Mouse (Mus musculus): ENCODE measurements around the gene Lmna.

Lmna gene

DNA sequence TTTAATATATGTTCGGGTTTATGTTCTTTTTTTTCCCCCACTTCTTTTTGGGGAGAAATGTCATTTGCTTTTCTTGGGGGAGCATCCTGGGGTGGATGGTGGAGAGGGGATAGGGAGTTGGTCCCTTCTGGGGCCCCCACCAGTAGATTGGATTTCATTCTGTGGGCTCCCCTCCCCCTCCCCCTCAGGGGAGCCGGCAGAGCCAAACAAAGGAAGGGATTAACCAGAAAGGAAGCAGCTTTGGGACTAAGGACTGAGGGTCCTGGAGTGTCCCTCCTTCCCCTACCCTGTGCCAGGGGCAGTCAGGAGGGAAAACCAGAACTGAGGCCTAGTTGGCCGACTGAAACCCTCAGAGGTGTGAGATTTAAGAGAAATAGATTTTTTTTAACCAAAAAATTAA is 29.6 kb upstream of the Lmna start:
- DNase-seq (ENCODE audit: low spot score in 2 of 2): no peak

DNA sequence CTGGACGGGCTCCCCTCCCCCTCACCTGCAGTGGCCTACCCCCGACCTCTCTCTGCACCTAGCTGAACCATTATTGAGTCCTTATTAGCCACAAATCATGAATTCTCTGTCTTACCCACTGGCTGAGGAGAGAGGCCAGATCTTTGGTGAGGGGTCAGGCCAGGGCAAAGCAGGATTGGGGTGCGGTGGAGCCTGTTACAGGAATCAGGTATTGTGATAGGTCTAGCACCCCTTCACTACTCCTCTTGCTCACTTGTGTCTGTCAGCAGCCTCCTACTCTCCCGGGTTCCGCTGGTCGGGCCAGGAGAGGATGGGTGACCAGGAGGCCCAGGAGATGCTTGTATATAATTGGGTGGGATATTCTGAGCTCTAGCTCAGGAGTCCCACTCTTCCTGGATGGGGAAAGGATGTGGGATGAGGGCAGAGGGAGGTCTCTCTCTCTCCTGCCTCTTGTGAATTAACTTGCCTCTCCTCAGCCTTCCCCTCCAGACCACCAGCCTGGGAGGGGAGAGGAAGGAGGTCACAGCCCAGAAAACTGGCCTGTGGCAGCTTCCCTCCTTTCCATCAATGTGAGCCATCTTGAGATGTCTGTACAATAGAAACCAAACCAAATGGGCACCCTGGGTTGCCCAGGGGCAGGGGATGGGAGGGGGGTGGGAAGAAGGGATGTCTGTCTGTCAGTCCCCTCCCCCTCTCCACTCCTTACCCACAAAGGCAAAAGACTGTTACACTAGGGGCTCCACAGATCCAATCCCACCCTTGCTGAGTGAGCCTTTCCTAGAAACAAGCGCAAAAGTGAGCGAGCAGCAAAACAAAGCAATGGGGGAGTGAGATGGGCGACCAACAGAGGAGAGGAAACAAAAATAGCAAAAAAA is 28.8 kb upstream of the Lmna start:
- DNase-seq (ENCODE audit: low spot score in 2 of 2): no peak

DNA sequence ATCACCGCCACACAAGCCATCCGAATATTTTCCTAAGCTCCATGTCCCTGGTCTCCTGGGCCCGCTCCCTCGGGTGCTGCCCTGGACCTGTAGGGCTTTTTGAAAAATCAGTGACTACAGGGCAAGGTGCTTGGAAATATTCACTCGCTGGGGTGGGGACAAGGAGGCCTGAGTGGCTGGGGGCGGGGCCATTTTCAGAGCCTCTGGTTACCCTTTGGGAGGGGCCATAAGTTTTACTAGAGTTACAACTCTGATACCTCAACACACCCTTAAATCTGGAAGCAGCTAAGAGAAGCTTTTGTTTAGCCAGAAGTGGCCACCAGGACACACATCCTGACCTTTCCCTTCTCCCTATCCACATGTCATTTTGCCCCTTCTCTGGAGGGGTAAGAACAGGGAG is 27.4 kb upstream of the Lmna start:
- DNase-seq (ENCODE audit: low spot score in 2 of 2): no peak

DNA sequence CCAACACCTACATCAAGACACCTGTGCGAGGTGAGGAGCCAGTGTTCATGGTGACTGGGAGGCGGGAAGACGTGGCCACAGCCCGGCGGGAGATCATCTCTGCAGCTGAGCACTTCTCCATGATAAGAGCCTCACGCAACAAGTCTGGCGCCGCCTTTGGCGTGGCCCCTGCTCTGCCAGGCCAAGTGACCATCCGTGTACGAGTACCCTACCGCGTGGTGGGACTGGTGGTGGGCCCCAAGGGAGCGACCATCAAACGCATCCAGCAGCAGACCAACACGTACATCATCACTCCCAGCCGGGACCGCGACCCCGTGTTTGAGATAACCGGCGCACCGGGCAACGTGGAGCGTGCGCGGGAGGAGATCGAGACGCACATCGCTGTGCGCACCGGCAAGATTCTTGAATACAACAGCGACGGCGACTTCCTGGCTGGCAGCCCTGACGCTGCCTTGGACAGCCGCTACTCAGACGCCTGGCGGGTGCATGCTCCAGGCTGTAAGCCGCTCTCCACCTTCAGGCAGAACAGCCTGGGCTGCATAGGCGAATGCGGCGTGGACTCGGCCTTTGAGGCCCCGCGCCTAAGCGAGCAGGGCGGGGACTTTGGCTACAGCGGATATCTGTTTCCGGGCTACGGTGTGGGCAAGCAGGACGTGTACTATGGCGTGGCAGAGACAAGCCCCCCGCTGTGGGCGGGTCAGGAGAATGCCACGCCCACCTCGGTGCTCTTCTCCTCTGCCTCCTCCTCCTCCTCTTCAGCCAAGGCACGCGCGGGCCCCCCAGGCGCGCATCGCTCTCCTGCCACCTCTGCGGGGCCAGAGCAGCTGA is 26.6 kb upstream of the Lmna start:
- peak; percentile 56 to 66 for DNase-seq (ENCODE audit: low spot score in 2 of 2)

DNA sequence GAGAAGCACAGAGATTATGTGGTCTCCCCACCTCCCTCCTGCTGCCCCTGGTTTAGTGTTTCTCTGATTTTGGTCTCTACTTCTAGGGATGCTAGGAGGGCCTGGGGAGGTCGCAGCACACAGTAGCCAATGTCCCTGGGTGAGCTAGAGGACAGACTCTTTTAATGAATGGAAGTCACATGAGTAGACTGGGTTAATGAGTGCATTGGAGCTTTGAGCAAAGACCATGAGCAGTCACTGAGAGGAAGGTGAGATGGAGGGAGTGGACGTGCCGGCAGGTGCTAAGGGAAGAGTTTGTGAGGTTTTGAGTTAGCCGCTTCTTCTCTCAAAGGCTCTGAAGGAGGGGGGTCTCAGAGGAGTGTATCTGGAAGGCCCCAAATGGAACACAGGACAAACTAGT is 25.8 kb upstream of the Lmna start:
- no peak for DNase-seq (ENCODE audit: low spot score in 2 of 2)

DNA sequence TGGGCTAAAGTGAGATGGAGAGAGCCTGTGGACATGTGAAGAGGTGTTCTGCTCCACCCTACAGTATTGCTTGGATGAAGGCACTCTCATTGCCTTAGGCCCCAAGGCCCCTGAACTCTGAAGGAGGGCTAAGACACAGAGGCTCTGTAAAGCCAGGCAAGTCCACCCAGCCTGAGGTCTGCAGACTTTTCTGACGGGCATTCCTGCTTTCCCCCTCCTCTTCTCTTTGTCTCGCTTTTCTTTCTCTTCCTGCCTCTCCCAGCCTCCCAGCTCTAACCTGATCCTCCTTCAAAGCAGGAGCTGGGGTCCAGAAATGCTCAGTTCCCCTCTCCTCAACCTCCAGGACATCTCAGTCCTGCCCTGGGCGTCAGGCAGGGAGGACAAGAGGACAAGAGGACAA is 25.2 kb upstream of the Lmna start:
- DNase-seq (ENCODE audit: low spot score in 2 of 2): no peak

DNA sequence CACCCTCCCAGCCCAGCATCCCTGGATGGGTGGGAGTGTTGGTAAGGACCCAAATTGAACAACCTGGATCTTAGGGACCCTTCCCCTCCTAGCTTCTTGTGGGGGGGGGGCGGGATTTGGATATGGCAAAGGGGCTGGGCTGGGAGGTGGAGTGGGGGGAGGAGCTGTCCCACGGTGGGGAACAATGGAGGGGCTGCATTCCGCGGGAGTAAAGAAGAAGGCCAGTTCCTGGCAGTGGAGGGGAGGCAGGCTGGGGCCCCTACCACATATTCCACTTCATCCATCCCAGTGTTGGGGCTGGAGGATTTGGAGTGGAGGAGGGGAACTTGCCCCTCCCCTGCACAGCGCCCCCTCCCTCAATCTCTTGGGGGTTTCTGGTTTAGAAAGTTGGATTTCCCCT is 23.9 kb upstream of the Lmna start:
- no peak for DNase-seq (ENCODE audit: low spot score in 2 of 2)

DNA sequence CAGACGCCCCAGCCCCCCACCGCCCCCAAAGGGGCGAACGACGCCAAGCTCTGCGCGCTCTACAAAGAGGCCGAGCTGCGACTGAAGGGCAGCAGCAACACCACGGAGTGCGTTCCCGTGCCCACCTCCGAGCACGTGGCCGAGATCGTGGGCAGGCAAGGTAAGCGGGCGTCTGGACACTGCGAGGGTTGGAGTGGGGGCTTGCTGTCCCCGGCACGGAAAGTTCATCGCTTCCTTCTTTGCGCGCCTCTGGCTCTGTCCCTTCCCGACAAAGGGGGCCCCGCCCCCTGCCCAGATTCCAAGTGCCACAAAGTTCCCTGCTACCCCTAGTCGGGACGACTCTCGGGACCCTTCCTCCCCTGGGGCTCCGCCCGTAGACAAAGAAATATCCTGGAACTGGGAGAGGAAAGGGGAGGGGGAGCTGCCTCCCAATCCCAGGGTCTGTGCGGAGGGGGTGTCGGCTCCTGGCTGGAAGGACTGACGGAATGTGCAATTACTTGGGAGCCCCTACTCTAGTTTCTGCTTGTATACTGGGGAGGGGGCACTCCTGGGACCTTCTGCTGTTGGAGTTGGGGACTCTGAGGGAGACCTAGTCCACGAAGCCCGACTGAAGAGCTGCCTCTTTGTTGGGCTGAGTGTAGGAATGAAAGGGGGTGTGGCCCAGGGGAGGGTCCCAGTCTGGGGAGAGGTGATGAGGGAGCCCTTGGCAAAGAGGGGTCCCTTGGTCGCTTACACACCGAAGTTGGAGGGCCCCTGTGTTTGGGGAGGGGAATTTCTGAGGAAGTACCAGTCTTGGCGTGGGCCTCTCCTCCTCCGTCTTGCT is 23.1 kb upstream of the Lmna start:
- DNase-seq (ENCODE audit: low spot score in 2 of 2): peak in 1 of 2 experiments; percentile 42

DNA sequence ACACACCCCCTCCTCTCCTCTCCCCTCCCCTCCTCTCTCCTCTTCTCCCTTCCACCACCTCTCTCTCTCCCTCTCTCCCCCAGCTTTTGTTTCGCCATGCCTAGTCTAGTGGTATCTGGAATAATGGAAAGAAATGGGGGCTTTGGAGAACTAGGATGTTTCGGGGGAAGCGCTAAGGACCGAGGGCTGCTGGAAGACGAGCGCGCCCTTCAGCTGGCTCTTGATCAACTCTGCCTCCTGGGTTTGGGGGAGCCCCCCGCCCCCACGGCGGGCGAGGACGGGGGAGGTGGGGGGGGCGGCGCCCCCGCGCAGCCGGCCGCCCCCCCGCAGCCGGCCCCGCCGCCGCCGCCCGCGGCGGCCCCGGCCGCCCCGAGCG is 22.5 kb upstream of the Lmna start, which contains the start of gene Mex3a:
Gene Mex3a (plus strand): TSS at position 97 of the 376 bp plus-strand sequence.
- DNase-seq (ENCODE audit: low spot score in 2 of 2): no peak

DNA sequence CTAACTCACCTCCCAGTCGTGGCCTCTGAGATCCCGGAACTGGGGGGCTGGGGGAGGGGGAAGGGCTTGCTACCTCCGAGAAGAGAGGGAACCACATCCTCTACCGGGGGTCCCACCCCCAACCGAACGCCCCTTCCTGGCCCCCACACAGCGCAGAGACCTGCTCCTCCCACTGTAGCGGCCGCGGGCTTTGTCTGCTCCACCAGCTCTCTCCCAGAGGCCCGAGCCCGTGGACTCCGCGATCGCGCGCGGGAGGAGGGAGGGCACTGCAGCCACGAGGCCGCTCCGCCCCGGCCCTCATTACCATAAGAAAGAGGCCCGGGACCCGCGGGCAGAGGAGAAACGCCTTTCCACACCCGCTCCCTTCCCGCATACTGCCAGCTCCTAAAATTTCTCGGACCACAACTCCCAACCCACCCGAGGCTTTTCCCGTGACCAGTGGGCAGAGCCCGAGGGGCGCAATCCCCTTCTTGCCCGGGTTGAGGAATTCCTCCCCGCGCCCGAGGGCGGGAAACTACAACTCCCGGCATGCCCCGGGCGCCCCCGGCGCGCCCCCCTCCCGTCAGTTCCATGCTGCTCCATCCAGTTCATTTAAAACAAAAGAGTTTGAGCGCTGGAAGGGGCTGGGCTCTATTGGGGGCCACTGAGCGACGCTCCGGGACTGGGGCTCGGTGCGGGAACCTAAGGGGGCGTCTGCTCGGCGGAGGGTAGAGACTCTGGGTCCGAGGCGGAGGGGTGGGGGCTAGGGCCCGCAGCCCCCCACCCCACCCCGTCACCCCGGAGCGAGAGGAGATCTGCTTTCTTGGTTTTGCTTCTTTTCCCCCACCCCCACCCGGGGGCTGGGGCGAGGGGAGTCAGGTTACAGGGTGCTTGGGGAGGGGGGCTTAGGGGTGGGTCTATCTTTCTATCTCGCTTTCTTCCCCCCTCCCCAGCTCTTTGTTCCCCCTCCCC is 21.9 kb upstream of the Lmna start:
- DNase-seq (ENCODE audit: low spot score in 2 of 2): peak; percentile 86 to 90

DNA sequence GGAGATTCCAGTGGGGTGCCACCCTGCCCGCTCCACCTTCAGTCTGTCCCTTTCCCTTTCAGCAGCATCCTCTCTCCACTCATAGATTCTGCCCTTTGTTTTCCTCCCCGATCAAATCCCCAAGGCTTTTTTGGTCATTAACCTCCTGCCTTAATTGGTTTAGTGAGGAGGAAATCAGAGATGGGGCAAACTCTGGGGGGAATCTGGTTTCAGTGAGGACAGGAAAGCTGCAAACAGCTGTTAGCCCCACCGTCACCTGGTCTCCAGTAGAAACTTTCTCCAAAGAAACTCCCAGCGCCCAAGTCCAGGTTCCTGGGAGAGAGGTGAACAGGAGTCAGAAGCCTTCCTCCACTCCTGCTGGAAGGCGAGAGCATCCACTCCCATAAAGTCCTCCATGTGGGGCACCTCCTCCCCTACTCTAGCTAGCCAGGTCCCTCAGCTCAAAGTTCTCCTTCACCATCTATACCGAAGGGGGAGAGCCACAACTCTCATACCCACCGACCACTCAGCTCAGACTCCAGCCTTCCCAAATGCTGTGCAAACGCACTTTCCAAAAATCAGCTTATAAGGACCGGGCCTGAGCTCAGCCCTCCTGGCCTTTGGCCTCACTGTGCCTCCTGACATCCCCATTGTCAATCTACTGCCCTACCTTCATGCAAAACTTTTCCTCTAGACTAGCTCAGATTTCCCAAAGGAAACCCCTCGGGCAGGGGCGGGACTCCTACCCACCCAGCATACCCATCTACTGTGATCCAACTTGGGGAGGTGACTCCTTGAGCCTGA is 20.5 kb upstream of the Lmna start:
- no peak for DNase-seq (ENCODE audit: low spot score in 2 of 2)

DNA sequence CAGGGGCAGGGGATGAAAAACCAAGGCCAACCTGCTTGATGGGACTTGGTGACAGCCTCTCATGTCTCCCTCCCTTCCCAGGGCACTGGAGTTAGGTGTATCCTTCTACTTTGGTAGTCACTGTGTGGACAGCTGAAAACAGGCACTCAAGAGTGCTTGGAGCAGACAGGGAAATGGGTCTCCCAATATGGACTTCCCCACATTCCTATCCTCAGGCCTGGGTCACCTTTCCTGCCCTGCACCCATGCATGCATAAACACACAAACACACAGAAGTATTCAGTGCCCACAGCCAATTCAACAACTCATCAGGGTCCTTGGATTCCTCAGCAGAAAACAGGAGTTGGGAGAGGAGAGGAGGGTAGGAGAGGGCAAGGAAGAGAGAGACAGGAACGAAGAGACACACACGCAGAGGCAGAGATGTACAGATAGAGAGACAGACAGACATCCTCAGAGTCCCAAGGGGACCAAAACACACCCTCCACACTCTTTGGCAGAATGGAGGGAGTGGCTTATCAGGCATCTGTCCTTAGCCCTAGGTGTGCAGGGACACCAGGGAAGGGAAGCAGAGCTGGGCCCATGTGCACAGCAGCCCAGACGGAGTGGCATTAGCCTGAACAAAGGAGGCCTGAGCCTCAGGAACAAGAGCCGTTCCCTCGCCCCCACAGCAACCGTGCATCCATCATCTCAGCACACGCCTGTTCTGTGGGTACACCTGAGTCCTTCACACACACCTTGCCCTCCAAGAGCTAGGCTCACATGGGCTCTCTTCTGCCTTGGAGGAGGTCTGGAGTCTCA is 19.6 kb upstream of the Lmna start:
- DNase-seq (ENCODE audit: low spot score in 2 of 2): no peak

DNA sequence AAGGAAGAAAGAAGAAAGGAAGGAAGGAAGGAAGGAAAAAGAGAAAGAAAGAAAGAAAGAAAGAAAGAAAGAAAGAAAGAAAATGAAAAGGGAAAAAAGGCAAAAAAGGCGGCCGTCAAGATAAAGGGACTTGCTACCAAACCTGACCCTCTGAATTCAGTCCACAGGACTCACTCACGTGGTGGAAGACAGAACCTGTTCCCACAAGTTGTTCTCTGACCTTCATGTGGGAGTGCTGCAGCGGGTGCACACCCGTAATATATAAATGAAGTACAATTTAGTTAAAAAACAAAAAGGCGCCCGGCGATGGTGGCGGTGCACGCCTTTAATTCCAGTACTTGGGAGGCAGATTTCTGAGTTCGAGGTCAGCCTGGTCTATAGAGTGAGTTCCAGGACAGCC is 18.9 kb upstream of the Lmna start:
- DNase-seq (ENCODE audit: low spot score in 2 of 2): no peak

DNA sequence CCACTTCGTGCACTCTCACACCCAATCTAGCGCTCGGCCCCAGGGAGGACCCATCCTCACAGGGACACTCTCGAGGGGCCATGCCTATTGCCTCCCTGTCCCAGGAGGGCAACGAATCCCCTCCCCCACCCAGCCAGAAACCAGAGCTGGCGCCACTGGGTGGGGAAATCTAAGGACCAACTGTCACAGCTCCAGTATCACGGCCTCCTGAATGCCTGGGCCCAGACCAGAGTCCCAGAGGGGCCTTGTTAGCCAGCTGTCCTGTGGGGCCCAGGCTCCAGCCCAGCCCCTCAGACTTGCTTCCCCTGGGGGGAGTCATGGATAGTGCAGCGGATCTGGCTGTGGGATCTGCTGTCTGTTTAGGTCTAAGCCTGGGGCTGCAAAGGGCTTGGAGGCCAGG is 17.8 kb upstream of the Lmna start:
- no peak for DNase-seq (ENCODE audit: low spot score in 2 of 2)

DNA sequence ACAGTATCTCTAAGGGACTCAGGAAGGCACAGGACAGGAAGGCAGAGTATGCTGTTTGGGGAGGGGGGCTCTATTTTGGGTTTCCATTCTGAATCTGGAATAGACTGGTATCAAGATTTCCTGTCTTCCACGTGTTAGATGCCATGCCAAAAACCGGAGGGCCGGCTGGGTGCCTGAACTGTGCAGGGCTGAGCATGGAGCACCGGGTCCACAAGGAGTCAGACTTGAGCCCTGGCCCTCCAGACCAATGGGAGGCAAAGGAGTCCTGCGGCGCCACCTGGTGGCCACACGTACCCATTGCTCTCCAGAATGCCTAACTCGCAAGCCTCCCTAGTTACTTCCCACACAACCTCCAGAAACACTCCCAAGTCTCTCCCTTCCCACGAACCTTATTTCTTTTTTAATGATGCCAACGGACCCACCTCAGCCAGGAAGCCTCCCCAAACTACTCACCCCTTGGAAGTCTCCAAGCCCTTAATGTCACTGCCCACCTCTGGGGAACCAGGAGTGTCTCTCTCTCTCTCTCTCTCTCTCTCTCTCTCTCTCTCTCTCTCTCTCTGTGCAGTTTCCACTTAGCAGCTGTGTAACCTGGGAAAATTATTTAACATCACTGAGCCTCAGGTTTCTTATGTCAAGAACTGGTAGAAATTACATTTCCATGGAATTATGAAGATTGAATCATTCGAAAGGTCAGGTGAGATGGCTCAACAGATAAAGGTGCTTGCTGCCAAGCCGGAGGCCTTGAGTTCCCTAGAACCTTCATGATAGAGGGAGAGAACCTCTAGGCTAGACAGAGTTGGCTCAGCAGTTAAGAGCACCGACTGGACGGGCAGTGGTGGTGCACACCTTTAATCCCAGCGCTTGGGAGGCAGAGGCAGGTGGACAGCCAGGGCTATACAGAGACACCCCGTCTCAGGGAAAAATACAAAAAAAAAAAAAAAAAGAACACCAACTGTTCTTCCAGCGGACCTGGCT is 16.7 kb upstream of the Lmna start:
- DNase-seq (ENCODE audit: low spot score in 2 of 2): peak; percentile 55 to 83

DNA sequence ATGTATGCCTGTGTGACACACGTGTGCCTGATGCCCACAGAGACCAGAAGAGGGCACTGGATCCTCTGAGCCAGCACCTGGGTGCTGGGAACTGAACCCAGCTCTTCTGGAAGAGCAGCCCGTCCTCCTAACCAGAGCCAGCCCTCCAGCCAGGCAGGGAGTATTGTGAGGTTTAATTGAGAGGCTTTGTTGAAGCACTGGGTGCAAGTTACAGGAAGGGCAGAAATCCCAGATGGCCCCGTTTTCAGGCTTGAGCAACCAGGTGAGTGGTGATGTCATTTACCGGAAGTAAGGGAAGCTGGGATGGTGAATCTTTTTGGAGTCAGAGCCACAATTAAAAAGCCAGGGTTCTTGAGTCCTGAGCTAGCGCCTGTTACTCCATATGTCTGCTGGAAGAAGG is 15.3 kb upstream of the Lmna start:
- no peak for DNase-seq (ENCODE audit: low spot score in 2 of 2)

DNA sequence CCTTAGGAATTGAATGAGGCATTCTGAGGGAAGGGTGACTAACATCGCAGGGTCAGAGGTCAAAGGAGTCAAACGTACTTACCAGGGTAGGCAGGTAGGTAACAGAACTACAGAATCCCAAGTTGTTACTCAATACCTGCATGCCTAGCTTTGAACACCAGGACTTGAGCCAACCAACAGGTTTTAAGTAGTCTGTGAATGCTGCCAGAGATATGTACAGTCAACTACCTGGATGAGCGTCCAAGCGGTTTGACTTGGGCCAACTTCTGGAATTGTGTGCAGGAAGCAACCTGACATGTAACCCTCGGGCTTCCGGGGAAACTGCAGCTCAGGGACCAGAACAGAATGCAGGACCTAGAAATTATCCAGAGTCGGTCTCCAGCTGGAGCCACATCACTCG is 13.3 kb upstream of the Lmna start:
- DNase-seq (ENCODE audit: low spot score in 2 of 2): no peak

DNA sequence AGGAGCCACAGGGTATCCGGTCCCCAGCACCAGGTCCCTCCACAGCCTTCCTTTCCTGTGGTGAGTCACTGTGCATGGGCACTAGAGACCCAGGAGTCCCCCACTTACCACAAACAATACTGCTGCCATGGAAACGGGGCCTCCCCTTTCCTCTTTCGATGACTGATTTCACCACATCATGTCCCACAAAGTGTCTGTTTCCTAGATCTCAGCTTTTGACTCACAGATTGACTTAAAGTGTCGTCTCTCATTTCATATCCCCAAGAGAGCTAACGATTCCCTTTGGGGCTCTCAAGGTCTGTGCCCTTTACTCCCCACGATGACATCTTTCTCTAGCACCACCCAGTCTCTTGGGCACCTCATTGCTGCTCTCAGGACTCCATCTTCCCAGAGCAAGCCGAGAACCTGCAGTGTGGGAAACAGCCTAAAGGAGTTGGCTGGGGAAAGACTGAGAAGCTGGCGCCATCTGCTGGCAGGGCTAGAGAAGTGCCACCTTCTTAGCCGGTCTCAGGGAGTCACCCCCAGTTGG is 12.1 kb upstream of the Lmna start:
- peak in 1 of 2 experiments; percentile 58 for DNase-seq (ENCODE audit: low spot score in 2 of 2)

All from frontal cortex, postnatal 10 days (tissue).